Mouse (Mus musculus): ENCODE measurements at regions not wholly inside any gene's neighbourhood (a gene's known extent, or its start where the extent isn't known, plus 50 kb on each side); places are given as distances from the start of the nearest gene placed in this dataset.

GRCm38 (mm10) chr2:9587389-9587788 lies 293.7 kb upstream of the 4930412O13Rik start:
- Histone ChIP-seq H3K36me3 (ENCODE audit: control insufficient read depth in 1 of 2, insufficient read depth in 2 of 2, low read length in 2 of 2) (no peaks in the 10 kb centered on the region), H3K9me3 (replicated peaks; ENCODE audit: insufficient read depth, low read length) (no peaks in the 10 kb centered on the region), H3K4me1 (ENCODE audit: control insufficient read depth in 1 of 2, insufficient read depth in 2 of 2, low read length in 2 of 2) (no peaks in the 10 kb centered on the region), H3K27me3 (ENCODE audit: control insufficient read depth in 1 of 2, insufficient read depth in 2 of 2, low read length in 2 of 2) (no peaks in the 10 kb centered on the region), H3K4me3 (ENCODE audit: control insufficient read depth in 1 of 2, insufficient read depth in 1 of 2, low read depth in 2 of 2, low read length in 2 of 2) (no peak overlapping the region), H3K9ac (ENCODE audit: control insufficient read depth, low read depth, low read length, poor library complexity, severe bottlenecking) (no peak overlapping the region), H3K79me2 (ENCODE audit: control insufficient read depth, insufficient read depth, low read length, poor library complexity) (no peaks in the 10 kb centered on the region), H3K27ac (ENCODE audit: control insufficient read depth, low read depth, low read length) (no peak overlapping the region)
- TF ChIP-seq ZMIZ1 (IDR thresholded peaks at IDR 0.05; ENCODE audit: low read depth, low read length) (no peak), USF2 (IDR thresholded peaks at IDR 0.05; ENCODE audit: borderline replicate concordance in 1 of 2, insufficient read depth in 1 of 2, low read depth in 1 of 2, low read length in 2 of 2) (no peak), ZKSCAN1 (IDR thresholded peaks at IDR 0.05; ENCODE audit: low read depth, low read length) (no peak), HCFC1 (IDR thresholded peaks at IDR 0.05; ENCODE audit: low read depth, low read length) (no peak), CHD1 (IDR thresholded peaks at IDR 0.05; ENCODE audit: low read depth, low read length) (no peak), MAZ (IDR thresholded peaks at IDR 0.05; ENCODE audit: low read depth, low read length) (no peak), CHD2 (IDR thresholded peaks at IDR 0.05; ENCODE audit: low read length) (no peak), EP300 (IDR thresholded peaks at IDR 0.05; ENCODE audit: low read depth in 1 of 2, low read length in 2 of 2) (no peak), E2F4 (IDR thresholded peaks at IDR 0.05; ENCODE audit: borderline replicate concordance, low read depth, low read length) (no peak), GATA1 (IDR thresholded peaks at IDR 0.05; ENCODE audit: low read depth, low read length) (no peak), BHLHE40 (IDR thresholded peaks at IDR 0.05; ENCODE audit: borderline replicate concordance, low read depth, low read length) (no peak), POLR2AphosphoS2 (IDR thresholded peaks at IDR 0.05; ENCODE audit: low read length) (no peak), CTCF (IDR thresholded peaks at IDR 0.05 in 2 of 3, conservative IDR thresholded peaks at IDR 0.05 in 1 of 3; ENCODE audit: control insufficient read depth in 1 of 3, insufficient read depth in 1 of 3, low read depth in 2 of 3, low read length in 3 of 3, poor library complexity in 1 of 3, severe bottlenecking in 1 of 3) (no peak), MEF2A (IDR thresholded peaks at IDR 0.05; ENCODE audit: extremely low read depth, insufficient replicate concordance, low read depth, low read length, poor library complexity, severe bottlenecking) (no peak), MYC (IDR thresholded peaks at IDR 0.05; ENCODE audit: low read depth, low read length) (no peak), MYB (IDR thresholded peaks at IDR 0.05; ENCODE audit: low read depth, low read length) (no peak), SMC3 (IDR thresholded peaks at IDR 0.05; ENCODE audit: low read depth, low read length) (no peak), ZC3H11A (IDR thresholded peaks at IDR 0.05; ENCODE audit: low read depth, low read length) (no peak), MAX (IDR thresholded peaks at IDR 0.05; ENCODE audit: low read length) (no peak)
- no peak for DNase-seq (ENCODE audit: low read depth, low spot score)

GRCm38 (mm10) chr2:9589200-9589599 lies 291.9 kb upstream of the 4930412O13Rik start:
- H3K4me1 ChIP-seq (ENCODE audit: control insufficient read depth in 1 of 2, insufficient read depth in 2 of 2, low read length in 2 of 2): no peaks in the 10 kb centered on the region
- H3K9me3 ChIP-seq (replicated peaks; ENCODE audit: insufficient read depth, low read length): no peaks in the 10 kb centered on the region
- no peak for DNase-seq (ENCODE audit: low read depth, low spot score)
- no peaks in the 10 kb centered on the region for H3K27me3 ChIP-seq (ENCODE audit: control insufficient read depth in 1 of 2, insufficient read depth in 2 of 2, low read length in 2 of 2)
- no peak overlapping the region for H3K9ac ChIP-seq (ENCODE audit: control insufficient read depth, low read depth, low read length, poor library complexity, severe bottlenecking)
- no peaks in the 10 kb centered on the region for H3K36me3 ChIP-seq (ENCODE audit: control insufficient read depth in 1 of 2, insufficient read depth in 2 of 2, low read length in 2 of 2)
- TF ChIP-seq MAZ (IDR thresholded peaks at IDR 0.05; ENCODE audit: low read depth, low read length) (no peak), TCF12 (IDR thresholded peaks at IDR 0.05; ENCODE audit: low read depth, low read length) (no peak), POLR2AphosphoS5 (IDR thresholded peaks at IDR 0.05; ENCODE audit: borderline replicate concordance, low read depth, low read length) (no peak), EP300 (IDR thresholded peaks at IDR 0.05; ENCODE audit: low read depth in 1 of 2, low read length in 2 of 2) (no peak), HCFC1 (IDR thresholded peaks at IDR 0.05; ENCODE audit: low read depth, low read length) (no peak), CTCF (IDR thresholded peaks at IDR 0.05 in 2 of 3, conservative IDR thresholded peaks at IDR 0.05 in 1 of 3; ENCODE audit: control insufficient read depth in 1 of 3, insufficient read depth in 1 of 3, low read depth in 2 of 3, low read length in 3 of 3, poor library complexity in 1 of 3, severe bottlenecking in 1 of 3) (no peak), MAX (IDR thresholded peaks at IDR 0.05; ENCODE audit: low read length) (no peak), SIN3A (IDR thresholded peaks at IDR 0.05; ENCODE audit: low read length) (no peak), GABPA (IDR thresholded peaks at IDR 0.05; ENCODE audit: low read depth, low read length) (no peak)
- H3K4me3 ChIP-seq (ENCODE audit: control insufficient read depth in 1 of 2, insufficient read depth in 1 of 2, low read depth in 2 of 2, low read length in 2 of 2): no peak overlapping the region
- no peaks in the 10 kb centered on the region for H3K79me2 ChIP-seq (ENCODE audit: control insufficient read depth, insufficient read depth, low read length, poor library complexity)
- H3K27ac ChIP-seq (ENCODE audit: control insufficient read depth, low read depth, low read length): no peak overlapping the region
